Mouse (Mus musculus): ENCODE results near the gene Plpp3.

Gene Plpp3

GRCm38 (mm10) chr4:105151911-105152690 is 5.0 kb upstream of the Plpp3 start:
- POLR2A ChIA-PET = interaction anchor here (1.0 to 3.0 kb wide), 15 partner anchors 11 to 202 kb away, joined by 3 to 10 read pairs (median 3); no protein-coding TSS in a partner anchor
- CTCF ChIA-PET = interaction anchor here (0.5 to 1.7 kb wide), 32 partner anchors 10 to 1175 kb away, joined by 3 to 16 read pairs (median 3); no protein-coding TSS in a partner anchor

- ChIA-PET POLR2A (interaction anchor here in 3 of 4 experiments (0.6 to 3.0 kb wide), 11 partner anchors 10 to 164 kb away, joined by 3 to 10 read pairs (median 4); no protein-coding TSS in a partner anchor), CTCF (interaction anchor here in 3 of 4 experiments (0.5 to 1.6 kb wide), 5 partner anchors 148 to 788 kb away, joined by 3 to 9 read pairs (median 4); no protein-coding TSS in a partner anchor)
Measured at GRCm38 (mm10) chr4:105153227-105153626, 3.9 kb upstream of the Plpp3 start.

GRCm38 (mm10) chr4:105156281-105156680 is 866 bp upstream of the Plpp3 start:
- POLR2A ChIA-PET = interaction anchor here (0.6 to 7.6 kb wide), 39 partner anchors 9 to 1046 kb away, joined by 3 to 106 read pairs (median 18); no protein-coding TSS in a partner anchor
- CTCF ChIA-PET = interaction anchor here in 2 of 4 experiments (0.6 to 1.9 kb wide), 4 partner anchors 9 to 978 kb away, joined by 4 to 7 read pairs (median 5); no protein-coding TSS in a partner anchor

GRCm38 (mm10) chr4:105156955-105157275 is 232 bp upstream of the Plpp3 start:
- CTCF ChIA-PET = interaction anchor here (0.5 to 2.3 kb wide), 18 partner anchors 9 to 751 kb away, joined by 3 to 15 read pairs (median 4); no protein-coding TSS in a partner anchor
- POLR2A ChIA-PET = interaction anchor here (0.5 to 7.6 kb wide), 71 partner anchors 9 to 755 kb away, joined by 3 to 106 read pairs (median 7); no protein-coding TSS in a partner anchor

GRCm38 (mm10) chr4:105158169-105158555 is 1.0 kb downstream of the Plpp3 start:
- POLR2A ChIA-PET = interaction anchor here (0.6 to 7.6 kb wide), 81 partner anchors 9 to 1053 kb away, joined by 3 to 106 read pairs (median 6); no protein-coding TSS in a partner anchor

GRCm38 (mm10) chr4:105158651-105159530 is 1.7 kb downstream of the Plpp3 start:
- ChIA-PET CTCF (interaction anchor here (0.6 to 2.3 kb wide), 10 partner anchors 12 to 1541 kb away, joined by 3 to 10 read pairs (median 5); no protein-coding TSS in a partner anchor), POLR2A (interaction anchor here (0.6 to 7.6 kb wide), 64 partner anchors 8 to 1052 kb away, joined by 3 to 106 read pairs (median 8); no protein-coding TSS in a partner anchor)

More at GRCm38 (mm10) chr4:105158169-105158555, 1.0 kb downstream of the Plpp3 start:
- CTCF ChIA-PET = interaction anchor here (0.6 to 2.3 kb wide), 14 partner anchors 13 to 1542 kb away, joined by 3 to 10 read pairs (median 4); no protein-coding TSS in a partner anchor

- ChIA-PET POLR2A (interaction anchor here in 3 of 4 experiments (0.7 to 7.6 kb wide), 16 partner anchors 10 to 131 kb away, joined by 3 to 106 read pairs (median 17); no protein-coding TSS in a partner anchor), CTCF (interaction anchor here in 1 of 4 experiments (1.1 kb wide), 1 partner anchor 82 kb away, joined by 4 read pairs; no protein-coding TSS in a partner anchor)
Measured at GRCm38 (mm10) chr4:105159531-105159870, 2.4 kb downstream of the Plpp3 start.

- CTCF ChIA-PET = interaction anchor here in 1 of 4 experiments (0.5 kb wide), 2 partner anchors 129 to 1400 kb away, joined by 7 to 15 read pairs; no protein-coding TSS in a partner anchor
- POLR2A ChIA-PET = interaction anchor here in 2 of 4 experiments (0.6 to 7.6 kb wide), 16 partner anchors 9 to 1040 kb away, joined by 3 to 106 read pairs (median 4); no protein-coding TSS in a partner anchor
Measured at GRCm38 (mm10) chr4:105160470-105160869, 3.3 kb downstream of the Plpp3 start.

GRCm38 (mm10) chr4:105162014-105162413 is 4.9 kb downstream of the Plpp3 start:
- CTCF ChIA-PET = interaction anchor here in 3 of 4 experiments (0.6 to 1.2 kb wide), 5 partner anchors 10 to 154 kb away, joined by 3 to 5 read pairs (median 3); no protein-coding TSS in a partner anchor

GRCm38 (mm10) chr4:105162676-105163075 is 5.5 kb downstream of the Plpp3 start:
- CTCF ChIA-PET = interaction anchor here in 2 of 4 experiments (0.9 to 1.2 kb wide), 5 partner anchors 10 to 159 kb away, joined by 3 to 4 read pairs (median 3); no protein-coding TSS in a partner anchor
- POLR2A ChIA-PET = interaction anchor here in 3 of 4 experiments (0.6 to 6.4 kb wide), 31 partner anchors 8 to 803 kb away, joined by 3 to 31 read pairs (median 4); no protein-coding TSS in a partner anchor

More at GRCm38 (mm10) chr4:105162014-105162413, 4.9 kb downstream of the Plpp3 start:
- POLR2A ChIA-PET = interaction anchor here in 3 of 4 experiments (0.6 to 6.4 kb wide), 22 partner anchors 9 to 138 kb away, joined by 3 to 31 read pairs (median 4); no protein-coding TSS in a partner anchor

GRCm38 (mm10) chr4:105163981-105164411 is 6.8 kb downstream of the Plpp3 start:
- POLR2A ChIA-PET = interaction anchor here in 3 of 4 experiments (0.6 to 6.4 kb wide), 20 partner anchors 9 to 1916 kb away, joined by 3 to 31 read pairs (median 4); no protein-coding TSS in a partner anchor
- CTCF ChIA-PET = interaction anchor here in 2 of 4 experiments (0.6 kb wide), 4 partner anchors 119 to 754 kb away, joined by 3 to 6 read pairs (median 4); no protein-coding TSS in a partner anchor

- CTCF ChIA-PET = interaction anchor here in 1 of 4 experiments (0.6 to 1.0 kb wide), 2 partner anchors 8 to 307 kb away, joined by 4 read pairs; partner anchors contain the start of gene Plpp3
- POLR2A ChIA-PET = interaction anchor here (0.6 to 6.4 kb wide), 28 partner anchors 8 to 1917 kb away, joined by 3 to 31 read pairs (median 5); partner anchors contain the start of gene Plpp3 (in 1 of the 4)
Measured at GRCm38 (mm10) chr4:105164952-105165351, 7.8 kb downstream of the Plpp3 start.

GRCm38 (mm10) chr4:105169093-105169571 is 12.0 kb downstream of the Plpp3 start:
- CTCF ChIA-PET = interaction anchor here in 1 of 4 experiments (0.6 kb wide), 1 partner anchor 159 kb away, joined by 5 read pairs; no protein-coding TSS in a partner anchor

GRCm38 (mm10) chr4:105169826-105170810 is 13.0 kb downstream of the Plpp3 start:
- CTCF ChIA-PET = interaction anchor here in 3 of 4 experiments (0.6 to 1.9 kb wide), 4 partner anchors 12 to 158 kb away, joined by 3 to 7 read pairs (median 4); partner anchors contain the start of gene Plpp3 (in 1 of the 3)

More at GRCm38 (mm10) chr4:105169093-105169571, 12.0 kb downstream of the Plpp3 start:
- POLR2A ChIA-PET = interaction anchor here in 3 of 4 experiments (1.0 to 5.4 kb wide), 36 partner anchors 8 to 121 kb away, joined by 3 to 35 read pairs (median 6); partner anchors contain the start of gene Plpp3 (in 2 of the 3)

GRCm38 (mm10) chr4:105170811-105171401 is 13.8 kb downstream of the Plpp3 start:
- ChIA-PET CTCF (interaction anchor here in 2 of 4 experiments (0.9 to 1.9 kb wide), 2 partner anchors 13 to 17 kb away, joined by 3 to 7 read pairs; partner anchors contain the start of gene Plpp3 (in 1 of the 2)), POLR2A (interaction anchor here (0.6 to 5.4 kb wide), 42 partner anchors 9 to 692 kb away, joined by 3 to 35 read pairs (median 6); partner anchors contain the start of gene Plpp3 (in 3 of the 4))

More at GRCm38 (mm10) chr4:105169826-105170810, 13.0 kb downstream of the Plpp3 start:
- POLR2A ChIA-PET = interaction anchor here (0.6 to 5.4 kb wide), 54 partner anchors 8 to 691 kb away, joined by 3 to 35 read pairs (median 5); partner anchors contain the start of gene Plpp3 (in 3 of the 4)
